In genomic region chr11:67052321-67052952, GRCm38 (mm10) we compare ENCODE assay signal across 7 mouse cellular contexts. TPM values are rescaled to one million over a fixed set of nuclear protein-coding genes. Genes with fewer than 3 reads are reported as not detected.
A peak's percentile ranks its signal among the peaks of the same experiment; 100 is the strongest.
DNase-seq lines count a peak whose midpoint lies in the region; ATAC-seq lines count a peak whose summit lies in the region.

Adprm (minus strand) TSS chr11:67052594.
Sco1 (plus strand) TSS chr11:67052670.

- peak within 1 kb of the TSS; percentile 82 for H3K27ac ChIP-seq in intestine, embryonic 16.5 days (ENCODE audit: low read length)
- peak within 1 kb of the TSS; percentile 48; the same call in 1 of the 2 replicates for H3K27ac ChIP-seq in midbrain, embryonic 11.5 days (ENCODE audit: low read depth, low read length)

- H3K4me2 ChIP-seq in intestine, embryonic 16.5 days (ENCODE audit: low read depth, low read length): peak within 1 kb of the TSS; percentile 76
- peak within 1 kb of the TSS; percentile 76 for H3K4me2 ChIP-seq in midbrain, embryonic 11.5 days

- H3K9ac ChIP-seq in intestine, embryonic 16.5 days (ENCODE audit: low read depth, low read length): peak within 1 kb of the TSS; percentile 85
- H3K9ac ChIP-seq in midbrain, embryonic 11.5 days (ENCODE audit: low read length): peak within 1 kb of the TSS; percentile 83

- H3K9me3 ChIP-seq in intestine, embryonic 16.5 days (ENCODE audit: control insufficient read depth, low read length): no peaks in the 10 kb centered on the region
- H3K9me3 ChIP-seq in midbrain, embryonic 11.5 days (ENCODE audit: control insufficient read depth, low read length): no peaks in the 10 kb centered on the region

- DNase-seq in adrenal gland, adult 8-10 months: peak; percentile 89
- DNase-seq in embryo, embryonic 9.5 days (ENCODE audit: extremely low spot score): peak; percentile 87
- DNase-seq in gastrocnemius, postnatal 4 days (ENCODE audit: low spot score in 2 of 2): peak; percentile 63 to 85
- DNase-seq in left cerebral cortex, postnatal 36 days (ENCODE audit: low spot score in 2 of 2): peak; percentile 88 to 91
- DNase-seq in midbrain, embryonic 11.5 days (ENCODE audit: low spot score, missing footprints): peak; percentile 96
- DNase-seq in skeletal muscle tissue, adult 2 months (ENCODE audit: low read depth, low spot score): peak; percentile 81

- intact Hi-C loops in left cerebral cortex, postnatal 36 days (cut with DNase I): no loop called here

- peak within 1 kb of the TSS; percentile 69 for H3K4me3 ChIP-seq in intestine, embryonic 16.5 days (ENCODE audit: low read length)
- peak within 1 kb of the TSS; percentile 78 for H3K4me3 ChIP-seq in midbrain, embryonic 11.5 days (ENCODE audit: low read depth, low read length)

- peaks cover 7% of the 10 kb centered on the region for H3K4me1 ChIP-seq in intestine, embryonic 16.5 days (ENCODE audit: control insufficient read depth, insufficient read depth, low read length)
- H3K4me1 ChIP-seq in midbrain, embryonic 11.5 days (ENCODE audit: control insufficient read depth, insufficient read depth, low read length): peaks cover 16% of the 10 kb centered on the region

- WGBS in intestine, embryonic 16.5 days: under 1% methylated on average over 50 of the region's 50 CpGs
- WGBS in midbrain, embryonic 11.5 days: under 1% methylated on average over 50 of the region's 50 CpGs

- no peaks in the 10 kb centered on the region for H3K27me3 ChIP-seq in intestine, embryonic 16.5 days (replicated peaks; ENCODE audit: control insufficient read depth, insufficient read depth, low read length)
- H3K27me3 ChIP-seq in midbrain, embryonic 11.5 days (ENCODE audit: control insufficient read depth, insufficient read depth, low read length): no peaks in the 10 kb centered on the region

- 0 out of 2 replicates have a peak, but pooled peaks cover 6% of the 10 kb centered on the region for H3K36me3 ChIP-seq in intestine, embryonic 16.5 days (ENCODE audit: control insufficient read depth, insufficient read depth, low read length)
- peaks cover 3% of the 10 kb centered on the region; the same call in 1 of the 2 replicates for H3K36me3 ChIP-seq in midbrain, embryonic 11.5 days (ENCODE audit: control insufficient read depth, insufficient read depth, low read length)

- peak; percentile 98 for ATAC-seq in intestine, embryonic 16.5 days
- ATAC-seq in midbrain, embryonic 11.5 days (ENCODE audit: low FRiP score): peak; percentile 93

RNA-seq across cellular contexts. Expression of gene Adprm, which starts in this region (rescaled TPM):
- 10 to 100 TPM; 23.4 to 37.2 (median 30.9) TPM for total RNA-seq in adrenal gland, adult 8-10 months (2022)
- total RNA-seq in gastrocnemius, postnatal 4 days (2021): 10 to 100 TPM; 14.9 to 15.8 TPM
- 20.8 and 22.1 TPM in 2 replicates for polyA plus RNA-seq in intestine, embryonic 16.5 days (2015; fragmentation: Nextera tagmentation; extraction: Ambion mirVana)
- 10 to 100 TPM; 24.8 to 26.7 TPM for total RNA-seq in left cerebral cortex, postnatal 36 days (2021)
- 34.8 and 40.5 TPM in 2 replicates for polyA plus RNA-seq in midbrain, embryonic 11.5 days (2014; fragmentation: Nextera tagmentation; extraction: Ambion mirVana)

RNA-seq across cellular contexts. Expression of gene Sco1, which starts in this region (rescaled TPM):
- 10 to 100 TPM; 20.1 to 26.5 (median 21.6) TPM for total RNA-seq in adrenal gland, adult 8-10 months (2022)
- 10 to 100 TPM; 13.7 to 14.3 TPM for total RNA-seq in gastrocnemius, postnatal 4 days (2021)
- 17.7 and 18.6 TPM in 2 replicates for polyA plus RNA-seq in intestine, embryonic 16.5 days (2015; fragmentation: Nextera tagmentation; extraction: Ambion mirVana)
- total RNA-seq in left cerebral cortex, postnatal 36 days (2021): 10 to 100 TPM in 1 of 2 experiments, 1 to 10 TPM in 1; 9.0 to 12.1 TPM
- polyA plus RNA-seq in midbrain, embryonic 11.5 days (2014; fragmentation: Nextera tagmentation; extraction: Ambion mirVana): 18.7 and 19.0 TPM in 2 replicates

Comparison
In these comparisons a context has a peak if more than half of its experiments do, and no peak if none do; other contexts are left out.
1. Peak in every context shown above with its lines: DNase-seq, ATAC-seq, H3K4me3 ChIP-seq and H3K27ac ChIP-seq.